Mouse (Mus musculus) NIH3T3 (cell line): ENCODE results near the gene Bcor.

ENCODE experiments used
- DNase-seq: peaks from one replicate; pipeline ENCODE4 v3.0.0-alpha.2; 2012; ENCODE audit warnings: low read depth

Gene Bcor

DNA sequence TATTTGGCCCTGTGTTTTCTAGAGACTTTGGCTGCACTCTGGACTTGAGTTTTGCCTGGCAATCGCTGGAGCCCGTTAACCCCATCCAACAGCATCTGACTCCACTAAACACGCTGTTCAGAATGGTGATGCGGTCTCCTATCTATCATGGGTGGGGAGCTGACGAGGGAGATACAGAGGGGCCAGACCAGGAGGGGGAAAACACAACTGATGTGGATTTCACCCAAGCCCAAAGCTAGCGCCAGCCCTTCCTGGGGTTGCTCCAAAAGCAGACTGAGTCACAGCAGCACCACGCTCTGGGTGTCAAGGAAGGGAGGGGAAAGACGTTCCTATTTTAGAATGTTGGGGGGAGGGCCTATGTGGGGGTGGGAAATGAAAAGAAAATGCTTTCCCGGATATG lies 94.4 kb downstream of the Bcor start:
- peak; percentile 80 for DNase-seq

GRCm38 (mm10) chrX:12062932-12063260 lies 97.3 kb downstream of the Bcor start:
- DNase-seq: no peak

DNA sequence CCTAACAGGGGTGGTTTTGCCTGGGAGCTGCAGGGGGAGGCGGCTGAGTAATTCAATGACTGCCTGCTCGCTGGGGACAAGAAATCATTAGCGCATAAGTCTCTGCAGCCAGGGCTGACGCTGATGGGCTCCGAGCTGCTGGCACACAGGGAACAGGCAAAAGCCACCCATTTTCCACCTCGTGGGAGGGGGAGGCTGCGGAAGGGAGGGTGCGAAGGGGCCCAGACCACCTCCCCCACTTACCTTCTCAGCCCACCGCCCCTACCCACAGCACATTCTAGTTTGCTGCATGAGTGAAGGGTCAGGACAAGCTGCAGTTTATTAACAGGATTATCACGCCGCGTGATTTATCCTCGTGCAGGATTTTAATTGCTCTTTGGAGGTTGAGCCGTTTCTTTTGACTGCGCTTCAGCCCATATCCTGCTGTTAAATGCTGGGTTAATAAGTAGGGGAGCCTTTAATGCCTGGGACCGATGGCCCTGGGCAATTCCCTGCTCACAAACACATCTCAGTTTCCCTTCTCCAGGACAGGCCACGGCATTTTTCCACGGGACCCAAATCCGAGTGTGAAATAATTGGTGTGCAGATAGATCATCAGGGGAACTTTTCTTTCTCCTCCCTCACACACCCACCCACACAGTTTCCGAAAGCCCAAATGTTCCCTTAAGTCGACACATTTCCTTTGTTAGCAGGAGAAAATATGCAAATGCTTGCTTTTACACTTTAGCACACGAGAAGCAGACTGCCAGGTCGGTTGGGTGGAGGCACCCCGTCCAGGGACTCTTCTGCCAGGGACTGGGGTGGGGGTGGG lies 97.8 kb downstream of the Bcor start:
- no peak for DNase-seq

DNA sequence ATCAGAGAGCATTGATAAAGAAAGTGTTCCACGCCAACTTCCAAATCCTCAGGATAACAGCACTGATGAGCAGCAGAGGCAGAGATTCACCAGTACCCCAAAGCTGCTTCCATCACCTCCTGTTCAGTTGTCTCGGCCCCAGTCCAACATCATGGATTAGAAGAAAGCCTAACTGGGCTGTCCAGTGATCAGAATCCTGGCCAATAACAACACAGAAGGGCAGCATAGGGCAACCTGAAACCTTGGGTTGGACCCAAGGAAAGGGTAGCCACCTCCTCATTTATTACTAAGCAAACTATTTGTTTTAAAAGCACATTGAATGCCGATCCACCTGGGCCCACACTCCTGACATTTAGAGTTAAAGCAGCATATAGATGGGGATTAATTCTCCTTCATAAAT lies 99.3 kb downstream of the Bcor start:
- DNase-seq: no peak

GRCm38 (mm10) chrX:12057210-12057609 lies 102.9 kb downstream of the Bcor start:
- DNase-seq: no peak

DNA sequence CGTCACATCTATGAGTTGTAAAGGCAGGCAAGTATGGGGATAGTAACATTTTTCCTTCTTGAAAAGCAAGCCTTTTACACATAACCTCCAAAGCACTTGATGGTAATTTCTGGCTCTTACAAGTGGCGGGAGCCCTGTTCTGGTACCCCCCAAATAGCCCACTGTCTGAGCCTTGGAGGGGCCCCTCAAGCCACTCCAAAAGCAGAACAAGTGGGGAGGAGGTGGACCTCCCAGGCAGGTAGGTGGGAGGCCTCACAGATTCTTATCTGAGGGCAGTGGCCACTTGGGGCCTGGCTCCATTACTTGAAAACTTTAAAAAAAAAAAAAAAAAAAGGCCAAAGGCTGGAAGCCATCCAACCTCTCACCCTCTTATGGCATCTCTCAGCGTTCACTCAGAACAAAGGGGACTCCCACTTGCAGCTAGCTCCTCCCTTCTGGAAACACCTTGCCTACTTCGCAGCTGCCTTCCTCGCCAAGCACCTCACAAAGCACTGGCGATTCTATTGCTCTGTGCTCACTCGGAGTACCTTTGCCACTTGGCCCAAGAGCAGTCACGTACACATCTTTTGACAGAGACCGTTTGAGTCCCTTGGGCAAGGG lies 106.7 kb downstream of the Bcor start:
- no peak for DNase-seq

DNA sequence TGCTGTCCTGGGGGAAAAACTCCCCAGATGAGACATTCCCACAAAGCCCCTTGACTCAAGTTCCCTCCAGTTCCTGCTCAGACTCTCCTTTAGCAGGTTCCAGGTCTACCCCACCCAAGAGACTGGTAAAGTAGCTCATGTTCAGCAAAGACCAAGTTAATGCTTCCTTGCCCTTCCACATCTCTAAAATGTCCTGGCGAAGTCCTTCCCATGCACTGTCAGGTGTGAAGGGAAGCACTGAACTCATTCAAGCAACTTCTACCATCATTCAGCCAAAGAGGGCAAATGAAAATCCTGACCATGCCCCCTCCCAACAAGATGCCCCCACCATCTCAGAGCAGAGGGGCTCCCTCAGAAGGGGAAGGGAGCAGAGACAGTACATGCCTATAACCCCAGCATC lies 107.5 kb downstream of the Bcor start:
- DNase-seq: no peak

DNA sequence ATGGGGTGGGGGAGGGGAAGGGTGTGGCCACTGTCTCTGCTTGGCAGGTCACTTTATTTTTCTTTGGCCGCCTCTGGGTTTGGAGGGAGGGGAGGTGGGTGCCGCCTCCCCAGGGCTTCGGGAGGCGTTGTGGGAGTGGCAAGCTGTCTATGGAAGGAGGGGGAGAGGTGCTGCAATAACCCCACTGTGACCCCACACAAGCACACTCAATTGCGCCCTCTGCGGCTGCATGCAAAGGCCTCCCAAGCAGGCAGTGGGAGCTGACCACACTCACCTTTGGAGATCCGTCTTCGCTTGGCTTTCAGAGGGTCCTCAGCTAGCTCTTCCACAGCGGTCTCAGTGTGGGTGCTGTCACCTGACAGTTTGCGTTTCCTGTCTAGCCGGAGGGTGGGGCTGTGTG lies 111.4 kb downstream of the Bcor start:
- DNase-seq: no peak

DNA sequence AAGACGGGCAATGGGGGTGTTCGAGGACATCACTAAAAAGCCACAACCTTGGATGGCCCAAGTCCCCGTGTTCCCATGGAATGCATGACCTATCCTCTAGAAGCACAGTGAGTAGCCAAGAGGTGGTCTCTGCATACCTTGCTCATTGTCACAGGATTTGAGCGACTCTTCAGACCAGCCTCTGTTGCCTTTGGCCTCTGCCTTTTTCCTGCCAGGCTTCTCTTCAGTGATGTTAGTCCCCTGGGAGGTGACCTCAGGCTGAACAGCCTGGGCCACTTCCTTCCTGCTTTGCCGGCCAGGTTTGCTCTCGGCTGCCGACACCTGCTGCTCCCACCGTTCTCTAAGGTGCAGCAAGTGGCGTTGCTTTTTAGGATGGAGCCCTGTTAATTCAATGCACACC lies 112.0 kb downstream of the Bcor start:
- no peak for DNase-seq

- DNase-seq: peak; percentile 5
Measured at GRCm38 (mm10) chrX:12047223-12047911, 112.8 kb downstream of the Bcor start.

- DNase-seq: no peak
Measured at GRCm38 (mm10) chrX:12046676-12047075, 113.5 kb downstream of the Bcor start.

DNA sequence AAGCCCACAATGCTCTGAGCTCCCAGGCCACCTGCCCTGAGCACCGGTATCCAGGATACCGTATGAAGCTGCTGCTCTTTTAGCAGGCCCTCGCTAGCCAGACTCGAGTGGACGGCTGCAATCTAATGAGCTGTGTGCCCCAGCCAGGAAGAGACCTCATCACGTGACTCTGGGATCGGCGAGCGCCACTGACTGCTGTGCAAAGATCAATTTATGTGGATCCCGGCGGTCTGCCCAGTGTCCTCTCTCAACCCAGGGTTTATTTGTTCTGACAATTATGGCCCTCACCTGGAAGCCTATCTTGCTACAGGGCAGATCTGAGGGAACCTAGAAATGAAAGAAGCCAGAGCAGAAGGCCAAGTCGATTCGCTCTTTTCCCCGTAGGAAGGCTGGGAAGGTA lies 116.8 kb downstream of the Bcor start:
- DNase-seq: no peak

- no peak for DNase-seq
Measured at GRCm38 (mm10) chrX:12041453-12041852, 118.7 kb downstream of the Bcor start.

DNA sequence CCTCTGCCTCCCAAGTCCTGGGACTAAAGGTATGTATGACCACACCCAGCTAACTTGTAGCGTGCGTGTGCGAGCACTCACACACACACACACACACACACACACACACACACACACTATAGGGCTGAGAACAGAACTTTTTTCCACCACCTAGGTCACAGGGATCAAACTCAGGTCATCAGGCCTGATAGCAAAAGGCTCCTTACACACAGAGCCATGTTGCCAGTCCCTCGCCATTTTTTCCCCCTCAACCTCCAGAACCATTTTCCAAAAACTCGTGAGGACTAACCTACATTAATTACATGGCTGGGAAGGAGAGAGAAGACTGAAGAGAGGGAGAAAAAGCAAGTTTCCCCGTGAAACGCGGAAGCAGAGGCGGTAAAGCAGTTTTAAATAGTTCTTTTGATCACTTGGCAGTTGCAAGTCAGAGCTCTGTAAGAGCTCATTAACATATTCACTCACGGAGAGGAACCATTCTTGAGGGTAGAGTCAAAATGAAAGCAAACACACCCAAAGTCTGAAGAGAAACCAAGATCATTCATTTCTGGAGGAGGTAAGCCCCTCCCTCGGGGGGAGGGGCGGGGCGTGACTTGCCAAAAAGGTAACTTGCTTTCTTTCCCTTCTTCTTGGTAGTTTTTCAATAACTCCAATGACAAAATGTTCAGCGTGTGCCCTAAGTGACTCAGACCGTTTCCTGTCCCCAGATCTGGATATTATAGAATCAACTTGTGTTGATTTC lies 145.3 kb downstream of the Bcor start:
- DNase-seq: peak; percentile 6

GRCm38 (mm10) chrX:12010660-12011059 lies 149.5 kb downstream of the Bcor start:
- peak; percentile 5 for DNase-seq

DNA sequence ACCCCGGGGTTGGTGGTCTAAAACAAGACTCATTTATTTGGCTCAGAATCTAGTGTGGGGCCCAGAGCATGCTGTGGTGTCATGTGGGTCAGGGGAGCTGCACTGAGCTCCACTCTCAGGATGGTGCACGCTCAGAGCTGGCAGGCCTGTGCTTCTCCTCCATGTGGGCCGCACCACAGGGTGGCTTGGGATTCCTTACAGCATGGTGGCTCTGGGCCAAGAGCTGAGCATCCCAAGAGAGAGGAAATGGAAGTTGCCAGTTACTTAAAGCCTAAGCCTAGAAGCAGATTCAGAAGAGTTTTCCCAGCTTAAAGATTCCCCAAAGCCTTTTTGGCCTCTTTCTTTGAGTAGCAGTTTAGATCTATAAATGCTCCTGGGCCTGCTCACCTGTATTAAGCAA lies 151.1 kb downstream of the Bcor start:
- DNase-seq: peak; percentile 35

GRCm38 (mm10) chrX:12007832-12008540 lies 152.2 kb downstream of the Bcor start:
- no peak for DNase-seq

DNA sequence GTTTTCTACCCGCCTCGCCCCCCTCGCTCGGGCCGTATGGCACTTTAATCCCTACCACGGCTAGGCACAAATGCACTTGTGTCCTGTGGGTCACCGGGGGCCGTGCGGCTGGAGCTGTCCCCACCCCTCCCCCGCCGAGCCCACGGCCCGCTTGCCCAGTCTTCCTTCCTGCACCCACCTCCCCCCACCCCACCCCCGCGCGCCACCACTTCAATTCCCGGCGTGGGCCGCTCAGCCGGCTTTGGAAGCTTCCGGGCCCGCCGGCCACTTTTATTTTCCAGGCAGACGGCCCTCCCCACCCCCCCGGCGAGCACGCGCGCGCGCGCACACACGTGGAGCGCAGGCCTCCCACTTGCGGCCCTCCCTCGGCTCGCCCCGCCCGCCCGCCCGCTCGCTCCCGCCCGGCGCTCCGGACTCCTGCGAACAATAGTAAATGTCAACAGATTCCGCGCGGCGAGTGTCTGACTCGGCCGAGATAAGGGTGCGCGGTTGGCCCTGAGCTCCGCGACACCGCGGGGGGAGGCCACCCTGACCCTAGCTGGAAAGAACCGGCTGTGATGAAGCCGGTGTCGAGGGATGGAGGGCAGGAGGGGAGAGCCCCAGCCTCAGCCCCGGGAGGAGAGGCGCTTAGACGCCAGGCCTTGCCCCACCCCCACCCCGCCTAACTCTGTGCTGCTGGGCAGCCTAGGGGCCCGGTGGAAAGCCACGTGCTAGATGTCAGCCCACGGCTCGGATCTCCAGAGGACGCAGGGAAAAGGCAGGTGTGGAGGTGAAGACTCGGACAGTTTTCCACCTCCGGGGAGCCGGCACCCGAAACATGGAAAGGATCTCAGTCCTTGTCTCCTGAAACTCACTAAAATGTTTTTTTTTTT lies 153.0 kb downstream of the Bcor start:
- peak; percentile 89 for DNase-seq

DNA sequence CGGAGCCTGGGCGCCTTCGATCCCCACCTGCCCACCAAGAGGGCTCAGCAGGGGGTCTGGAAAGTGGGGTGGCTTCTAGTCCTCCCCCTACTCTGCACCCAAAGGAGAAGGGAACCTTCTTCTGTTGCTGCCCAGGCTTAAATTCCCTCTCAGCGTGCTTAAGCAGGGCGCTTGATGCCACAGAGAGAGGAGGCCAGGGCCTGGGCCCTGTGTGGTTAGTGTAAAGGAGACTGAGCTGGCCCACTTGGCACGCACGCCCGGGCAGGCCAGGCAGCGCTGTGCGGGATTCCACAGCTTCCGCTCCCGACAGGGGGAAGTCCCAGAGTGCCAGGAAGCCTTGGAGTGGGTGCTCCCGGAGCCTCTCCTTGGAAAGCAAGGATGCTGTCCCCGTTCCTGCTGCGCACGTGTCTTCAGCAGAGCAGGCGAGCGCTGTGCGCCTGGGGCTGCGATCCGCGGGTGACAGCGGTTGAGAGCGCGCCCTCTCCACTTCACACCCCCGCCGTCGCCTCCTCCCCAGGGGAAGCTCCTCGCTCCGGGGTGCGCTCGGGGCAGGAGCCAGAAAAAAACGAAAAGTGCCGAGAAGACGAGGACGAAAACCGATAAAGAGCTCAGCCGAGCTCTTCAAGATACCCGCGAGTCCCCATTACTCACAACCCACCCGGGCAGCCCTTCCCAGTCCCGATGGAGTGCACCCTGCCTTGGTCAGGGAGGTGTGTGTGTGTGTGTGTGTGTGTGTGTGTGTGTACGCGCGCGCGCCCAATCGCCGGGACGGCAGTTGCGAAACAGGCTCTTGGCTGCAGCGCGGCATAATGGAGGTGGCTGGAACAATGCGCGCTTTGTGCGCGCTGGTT lies 153.9 kb downstream of the Bcor start:
- peak; percentile 88 for DNase-seq
